Mouse (Mus musculus): Measurements from ENCODE around the gene Hivep2. TPM values are rescaled to one million over a fixed set of nuclear protein-coding genes. Genes with fewer than 3 reads are reported as not detected.
A peak's percentile ranks its signal among the peaks of the same experiment; 100 is the strongest.

The Hivep2 gene
- polyA plus RNA-seq, 1 experiment, result 0.47 TPM

DNA sequence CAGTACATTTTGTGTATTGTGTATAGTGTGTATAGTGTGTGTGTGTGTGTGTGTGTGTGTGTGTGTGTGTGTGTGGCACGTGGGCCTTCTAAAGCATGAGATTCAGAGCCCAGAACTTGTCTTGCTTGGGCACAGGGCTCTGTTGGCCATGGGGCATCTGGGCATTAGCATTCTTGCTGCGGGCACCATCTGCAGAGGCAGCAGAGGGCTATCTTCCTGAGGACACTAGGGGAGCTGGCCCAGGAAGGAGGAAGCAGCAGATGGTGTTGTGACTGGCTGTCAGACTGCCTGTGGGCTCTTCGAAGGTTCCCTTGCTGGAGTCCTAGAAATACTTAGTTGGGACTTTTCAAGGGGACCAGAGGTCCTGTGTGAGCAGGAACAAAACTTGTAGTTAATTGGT is 116.4 kb downstream of the Hivep2 start:
- TF ChIP-seq FLI1 (IDR thresholded peaks at IDR 0.05; ENCODE audit: low read length), result no peak
- TF ChIP-seq GATA1 (IDR thresholded peaks at IDR 0.05; ENCODE audit: borderline replicate concordance, low read length), result no peak

DNA sequence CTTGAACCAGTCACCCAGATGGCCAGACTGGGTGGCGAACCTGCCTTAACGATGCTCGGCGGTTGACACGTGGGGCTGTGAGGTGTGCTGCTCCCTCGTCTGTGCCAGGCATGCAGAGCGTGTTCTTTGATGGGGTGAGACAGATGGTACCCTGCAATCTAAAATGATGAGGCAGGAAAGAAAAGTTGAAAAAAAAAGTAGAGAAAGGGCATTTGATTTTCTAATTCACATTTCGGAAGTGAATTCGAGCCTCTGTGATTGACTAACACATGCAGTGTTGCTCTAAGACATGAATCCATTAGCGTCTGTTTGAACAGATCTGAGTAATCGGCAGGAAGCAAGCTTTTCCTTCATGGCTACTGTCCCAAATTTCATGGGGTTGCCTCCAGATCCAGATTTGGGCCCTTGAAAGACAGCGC is 119.4 kb downstream of the Hivep2 start:
- peaks cover 41% of the 10 kb centered on the region for H3K4me1 ChIP-seq
- H3K36me3 ChIP-seq (replicated peaks; ENCODE audit: low read length), result no peaks in the 10 kb centered on the region
- no peaks in the 10 kb centered on the region for H3K9me3 ChIP-seq
- H3K27me3 ChIP-seq (replicated peaks), result no peaks in the 10 kb centered on the region
- no peak for TF ChIP-seq GATA1 (IDR thresholded peaks at IDR 0.05; ENCODE audit: borderline replicate concordance, low read length)
- TF ChIP-seq FLI1 (IDR thresholded peaks at IDR 0.05; ENCODE audit: low read length), result no peak
- peak overlapping the region; percentile 59 for H3K4me3 ChIP-seq (replicated peaks)

More for the DNA sequence above, 116.4 kb downstream of the Hivep2 start:
- Histone ChIP-seq H3K27me3 (replicated peaks) (no peaks in the 10 kb centered on the region), H3K9me3 (no peaks in the 10 kb centered on the region), H3K4me3 (replicated peaks) (no peak overlapping the region), H3K4me1 (peaks cover 32% of the 10 kb centered on the region), H3K36me3 (replicated peaks; ENCODE audit: low read length) (no peaks in the 10 kb centered on the region)

DNA sequence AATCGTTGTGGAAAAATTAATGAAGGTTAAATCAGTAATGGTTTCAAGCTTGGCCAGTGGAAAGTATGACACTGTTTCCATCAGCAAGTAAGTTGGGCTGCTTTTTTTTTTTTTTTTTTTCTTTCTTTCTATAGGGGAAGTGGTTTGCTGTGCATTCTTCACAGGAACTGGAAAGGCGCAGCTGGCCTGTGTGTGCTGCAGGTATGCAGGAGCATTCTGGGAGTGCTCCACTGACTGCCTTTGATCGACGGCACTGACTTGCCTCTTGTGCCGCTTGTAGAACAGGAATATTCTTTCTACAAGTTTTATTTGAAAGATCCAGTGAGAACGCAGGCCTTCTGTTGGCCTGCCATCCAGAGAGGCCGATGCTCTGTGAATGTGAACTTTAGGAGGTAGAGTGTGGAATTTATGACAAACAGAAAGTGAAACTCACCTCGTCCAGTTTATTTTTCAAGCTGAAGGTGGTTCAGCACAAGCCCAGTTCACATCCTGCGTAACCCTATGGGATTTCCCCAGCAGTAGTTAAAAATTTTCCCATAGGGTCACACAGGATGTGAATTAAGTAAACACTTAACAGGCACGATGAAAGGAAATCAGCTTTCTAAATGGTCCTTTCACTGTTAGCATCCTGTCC is 120.1 kb downstream of the Hivep2 start:
- TF ChIP-seq FLI1 (IDR thresholded peaks at IDR 0.05; ENCODE audit: low read length), result no peak
- TF ChIP-seq GATA1 (IDR thresholded peaks at IDR 0.05; ENCODE audit: borderline replicate concordance, low read length), result no peak
- H3K4me1 ChIP-seq, result peaks cover 41% of the 10 kb centered on the region
- H3K36me3 ChIP-seq (replicated peaks; ENCODE audit: low read length), result no peaks in the 10 kb centered on the region
- H3K9me3 ChIP-seq, result no peaks in the 10 kb centered on the region
- no peaks in the 10 kb centered on the region for H3K27me3 ChIP-seq (replicated peaks)
- H3K4me3 ChIP-seq (replicated peaks), result peak overlapping the region; percentile 91

DNA sequence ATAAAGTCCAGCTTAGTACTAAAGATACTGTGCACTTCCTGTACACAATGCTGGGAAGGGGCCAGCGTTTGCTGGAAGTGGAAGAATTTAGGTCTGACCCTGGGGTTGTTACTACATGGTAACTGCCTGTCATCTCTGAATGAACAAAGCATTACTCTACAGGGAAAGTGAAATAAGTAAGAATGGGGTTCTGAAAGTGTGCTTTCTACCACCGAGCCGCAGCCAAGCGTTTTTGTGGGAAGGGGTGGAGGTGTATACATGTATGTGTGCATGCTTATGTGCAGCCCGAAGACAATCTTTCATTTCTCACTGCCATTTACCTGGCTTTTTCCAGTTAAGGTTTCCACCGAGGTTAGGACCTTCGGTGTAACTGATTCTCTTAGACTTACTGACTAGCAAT is 121.4 kb downstream of the Hivep2 start:
- H3K27me3 ChIP-seq (replicated peaks), result no peaks in the 10 kb centered on the region
- H3K36me3 ChIP-seq (replicated peaks; ENCODE audit: low read length), result no peaks in the 10 kb centered on the region
- TF ChIP-seq GATA1 (IDR thresholded peaks at IDR 0.05; ENCODE audit: borderline replicate concordance, low read length) (no peak), FLI1 (IDR thresholded peaks at IDR 0.05; ENCODE audit: low read length) (no peak)
- 0 out of 2 replicates have a peak, but pooled peaks cover 3% of the 10 kb centered on the region for H3K9me3 ChIP-seq
- H3K4me1 ChIP-seq, result peaks cover 34% of the 10 kb centered on the region
- no peak overlapping the region for H3K4me3 ChIP-seq (replicated peaks)

DNA sequence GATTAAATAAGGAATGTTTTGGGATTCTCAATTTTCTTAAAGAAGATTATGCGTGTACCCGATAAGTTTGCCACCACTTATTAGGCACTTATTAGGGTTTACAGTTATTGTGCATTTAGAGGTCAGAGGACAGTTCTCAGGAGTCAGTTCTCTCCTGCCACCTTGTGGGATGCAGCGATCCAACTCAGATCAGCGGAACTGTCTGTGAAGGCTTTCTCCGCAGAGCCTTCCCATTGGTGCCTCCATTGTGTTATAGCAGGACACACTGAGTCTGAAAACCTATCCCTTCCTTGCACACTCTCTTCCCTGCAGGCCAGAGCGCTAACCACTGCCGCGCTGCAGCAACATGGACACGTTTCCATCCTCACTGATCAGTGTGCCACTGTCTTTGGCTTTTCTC is 123.6 kb downstream of the Hivep2 start:
- Histone ChIP-seq H3K27me3 (replicated peaks) (no peaks in the 10 kb centered on the region), H3K4me3 (replicated peaks) (no peak overlapping the region), H3K36me3 (replicated peaks; ENCODE audit: low read length) (no peaks in the 10 kb centered on the region), H3K4me1 (peaks cover 24% of the 10 kb centered on the region), H3K9me3 (0 out of 2 replicates have a peak, but pooled peaks cover 3% of the 10 kb centered on the region)
- no peak for TF ChIP-seq FLI1 (IDR thresholded peaks at IDR 0.05; ENCODE audit: low read length)
- TF ChIP-seq GATA1 (IDR thresholded peaks at IDR 0.05; ENCODE audit: borderline replicate concordance, low read length), result no peak

DNA sequence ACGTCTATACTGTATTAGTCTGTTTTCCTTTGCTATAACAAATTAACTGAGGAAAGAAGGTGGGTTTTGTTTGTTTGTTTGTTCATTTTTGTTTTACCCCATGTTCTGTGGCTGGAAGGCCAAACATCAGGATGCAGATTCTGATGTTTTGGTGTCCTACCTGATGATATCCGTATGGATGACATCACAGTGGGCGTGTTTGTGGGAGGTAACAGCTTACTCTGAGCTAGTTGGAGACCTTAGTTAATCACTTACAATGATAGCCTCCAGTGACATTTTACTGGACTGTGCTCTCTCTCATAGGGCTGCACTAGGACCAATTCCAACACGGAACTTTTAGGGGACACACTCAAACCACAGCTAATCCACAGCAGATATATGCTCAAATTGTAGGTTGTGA is 128.2 kb downstream of the Hivep2 start:
- H3K36me3 ChIP-seq (replicated peaks; ENCODE audit: low read length), result no peaks in the 10 kb centered on the region
- no peak for TF ChIP-seq FLI1 (IDR thresholded peaks at IDR 0.05; ENCODE audit: low read length)
- TF ChIP-seq GATA1 (IDR thresholded peaks at IDR 0.05; ENCODE audit: borderline replicate concordance, low read length), result no peak
- no peaks in the 10 kb centered on the region for H3K27me3 ChIP-seq (replicated peaks)
- no peak overlapping the region for H3K4me3 ChIP-seq (replicated peaks)
- H3K9me3 ChIP-seq, result 0 out of 2 replicates have a peak, but pooled peaks cover 3% of the 10 kb centered on the region
- H3K4me1 ChIP-seq, result peaks cover 2% of the 10 kb centered on the region; the same call in 1 of the 2 replicates

DNA sequence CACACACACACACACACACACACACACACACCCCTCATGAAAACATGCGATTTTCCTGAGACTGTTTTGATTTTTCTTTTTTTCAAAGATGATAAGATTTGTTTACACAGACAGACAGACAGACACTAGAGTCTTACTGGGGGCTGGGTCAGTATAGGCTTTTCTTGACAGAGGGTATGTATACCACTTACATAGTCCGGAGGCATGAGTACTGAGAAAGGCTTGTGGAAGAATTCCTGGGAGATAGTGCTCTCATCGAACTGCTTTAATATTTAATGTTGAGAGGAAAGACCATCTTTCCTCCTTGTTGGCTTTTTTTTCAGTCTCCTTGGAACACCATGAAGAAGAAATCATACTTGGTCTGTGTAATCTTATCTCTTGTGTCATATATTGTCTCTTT is 130.2 kb downstream of the Hivep2 start:
- Histone ChIP-seq H3K4me3 (replicated peaks) (no peak overlapping the region), H3K9me3 (0 out of 2 replicates have a peak, but pooled peaks cover 3% of the 10 kb centered on the region), H3K27me3 (replicated peaks) (no peaks in the 10 kb centered on the region), H3K4me1 (peaks cover 2% of the 10 kb centered on the region; the same call in 1 of the 2 replicates), H3K36me3 (replicated peaks; ENCODE audit: low read length) (no peaks in the 10 kb centered on the region)
- TF ChIP-seq GATA1 (IDR thresholded peaks at IDR 0.05; ENCODE audit: borderline replicate concordance, low read length) (no peak), FLI1 (IDR thresholded peaks at IDR 0.05; ENCODE audit: low read length) (no peak)

DNA sequence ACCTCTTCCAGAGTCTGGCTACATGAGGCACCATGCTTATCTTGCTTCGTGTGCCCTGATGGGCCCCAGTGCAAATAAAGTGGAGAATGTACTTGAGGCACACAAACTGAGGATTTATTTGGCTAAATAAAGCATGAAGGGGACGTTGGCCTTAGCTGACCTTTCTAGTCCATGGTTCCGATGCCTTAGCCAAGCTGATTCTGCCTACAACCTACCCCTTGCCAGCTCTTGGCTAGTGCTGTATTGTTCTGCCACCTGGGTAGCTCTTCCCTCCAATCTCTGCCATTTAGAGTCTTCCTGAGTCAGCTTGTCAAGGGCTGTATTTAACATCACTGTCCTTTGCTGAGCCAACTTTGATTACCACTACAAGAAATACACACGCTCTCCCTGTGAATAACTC is 133.3 kb downstream of the Hivep2 start:
- H3K27me3 ChIP-seq (replicated peaks), result no peaks in the 10 kb centered on the region
- H3K4me3 ChIP-seq (replicated peaks), result no peak overlapping the region
- peaks cover 2% of the 10 kb centered on the region; the same call in 1 of the 2 replicates for H3K4me1 ChIP-seq
- TF ChIP-seq GATA1 (IDR thresholded peaks at IDR 0.05; ENCODE audit: borderline replicate concordance, low read length) (no peak), FLI1 (IDR thresholded peaks at IDR 0.05; ENCODE audit: low read length) (no peak)
- no peaks in the 10 kb centered on the region for H3K9me3 ChIP-seq
- no peaks in the 10 kb centered on the region for H3K36me3 ChIP-seq (replicated peaks; ENCODE audit: low read length)

DNA sequence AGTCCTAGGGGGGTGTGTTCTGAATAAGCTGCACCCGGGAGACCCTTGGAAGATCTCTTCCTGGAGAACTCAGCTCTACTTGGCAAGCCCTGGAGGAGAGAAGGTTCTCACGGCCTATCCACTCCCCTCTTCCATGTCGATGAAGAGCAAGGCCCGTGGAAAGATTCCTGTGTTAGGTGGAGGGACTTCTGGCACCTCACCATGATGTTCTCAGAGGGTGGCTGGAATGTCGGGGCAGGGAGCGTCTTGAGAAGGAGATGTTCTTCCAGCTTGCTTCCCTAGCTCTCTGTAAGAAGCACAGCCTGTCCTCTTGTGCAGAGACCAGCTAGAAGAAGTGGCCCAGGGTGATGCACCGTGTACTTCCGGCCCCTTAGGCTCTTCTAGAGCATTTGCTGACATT is 134.2 kb downstream of the Hivep2 start:
- Histone ChIP-seq H3K4me1 (peaks cover 2% of the 10 kb centered on the region; the same call in 1 of the 2 replicates), H3K27me3 (replicated peaks) (no peaks in the 10 kb centered on the region), H3K9me3 (no peaks in the 10 kb centered on the region), H3K36me3 (replicated peaks; ENCODE audit: low read length) (no peaks in the 10 kb centered on the region), H3K4me3 (replicated peaks) (no peak overlapping the region)
- TF ChIP-seq GATA1 (IDR thresholded peaks at IDR 0.05; ENCODE audit: borderline replicate concordance, low read length) (no peak), FLI1 (IDR thresholded peaks at IDR 0.05; ENCODE audit: low read length) (no peak)

DNA sequence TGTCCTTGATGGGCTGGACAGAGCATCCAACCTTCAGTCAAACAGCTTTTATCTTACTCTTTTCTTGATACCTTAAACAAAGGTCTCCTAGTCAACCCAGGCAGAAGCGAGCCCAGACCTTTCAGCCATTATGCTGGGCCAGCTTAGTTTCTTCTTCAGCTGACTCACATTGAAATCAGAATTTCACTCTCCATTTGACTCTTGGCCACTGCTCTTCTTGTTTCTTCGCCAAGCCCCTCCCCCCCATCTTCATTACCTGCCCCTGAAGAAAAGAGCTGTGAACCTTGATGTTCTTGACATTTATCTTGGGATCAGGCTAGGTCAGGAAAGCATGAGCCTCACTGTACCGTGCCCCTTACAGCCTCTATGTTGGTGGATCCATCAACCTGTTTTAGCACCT is 135.0 kb downstream of the Hivep2 start:
- H3K36me3 ChIP-seq (replicated peaks; ENCODE audit: low read length), result no peaks in the 10 kb centered on the region
- H3K27me3 ChIP-seq (replicated peaks), result no peaks in the 10 kb centered on the region
- TF ChIP-seq FLI1 (IDR thresholded peaks at IDR 0.05; ENCODE audit: low read length) (no peak), GATA1 (IDR thresholded peaks at IDR 0.05; ENCODE audit: borderline replicate concordance, low read length) (no peak)
- H3K4me1 ChIP-seq, result no peaks in the 10 kb centered on the region
- no peak overlapping the region for H3K4me3 ChIP-seq (replicated peaks)
- no peaks in the 10 kb centered on the region for H3K9me3 ChIP-seq
